Mouse (Mus musculus) spleen, adult 2 months (tissue): Measurements from ENCODE around the gene Gapt. TPM values are rescaled to one million over a fixed set of nuclear protein-coding genes. Genes with fewer than 3 reads are reported as not detected.

ENCODE experiments used
- DNase-seq, 2 experiments: peaks; one replicate each; pipeline versions ENCODE4 v3.0.0 to v3.0.0-alpha.2; 2012 to 2021; ENCODE audit warnings: low spot score in 2 of 2, low read depth in 1 of 2
- H3K27ac ChIP-seq: fragments of 200-500 bp; 2 replicates; pipeline ENCODE4 v1.5.1; 2012; ENCODE audit warnings: low read length, inconsistent platforms; ENCODE audit not compliant: insufficient read depth
- H3K27me3 ChIP-seq: fragments of 200-500 bp; 2 replicates; pipeline ENCODE4 v1.6.1; 2012; ENCODE audit warnings: mild to moderate bottlenecking, moderate library complexity, low read length, inconsistent platforms; ENCODE audit not compliant: control insufficient read depth, insufficient read depth
- H3K36me3 ChIP-seq: fragments of 200-500 bp; 2 replicates; pipeline ENCODE4 v1.6.1; 2012; ENCODE audit warnings: mild to moderate bottlenecking, low read length, inconsistent platforms; ENCODE audit not compliant: control insufficient read depth, insufficient read depth
- H3K4me1 ChIP-seq: fragments of 200-500 bp; 2 replicates; pipeline ENCODE4 v1.6.1; 2011; ENCODE audit warnings: inconsistent platforms; ENCODE audit not compliant: control insufficient read depth, insufficient read depth, insufficient read length
- H3K4me3 ChIP-seq: fragments of 200-500 bp; 2 replicates; pipeline ENCODE4 v1.5.1; 2011; ENCODE audit warnings: mild to moderate bottlenecking, inconsistent platforms; ENCODE audit not compliant: insufficient read depth, insufficient read length; ENCODE audit errors: extremely low read depth
- CTCF ChIP-seq: fragments of 200-500 bp; IDR thresholded peaks from 2 replicates; pipeline ENCODE4 v1.5.1; 2011; ENCODE audit warnings: mild to moderate bottlenecking, inconsistent platforms; ENCODE audit not compliant: insufficient read depth, insufficient read length, insufficient replicate concordance; ENCODE audit errors: extremely low read depth
- POLR2A ChIP-seq: fragments of 200-500 bp; IDR thresholded peaks from 2 replicates; pipeline ENCODE4 v1.6.1; 2011; ENCODE audit warnings: low read depth, low read length, inconsistent platforms
- WGBS: fragments of 180-500 bp; shearing (Covaris S2); methylation state at CpG from one replicate; pipeline ENCODE4 v1.1.7; 2018; 5-methylcytosine and 5-hydroxymethylcytosine counted together
- polyA plus RNA-seq: library from polyadenylated mRNA; depleted of rRNA; stranded (reverse); fragments of >200 nt; gene quantifications from 2 replicates; pipeline ENCODE4 v1.2.3, GENCODE M21; 2012

Gapt gene
- polyA plus RNA-seq, 1 experiment, result 3.4 TPM

DNA sequence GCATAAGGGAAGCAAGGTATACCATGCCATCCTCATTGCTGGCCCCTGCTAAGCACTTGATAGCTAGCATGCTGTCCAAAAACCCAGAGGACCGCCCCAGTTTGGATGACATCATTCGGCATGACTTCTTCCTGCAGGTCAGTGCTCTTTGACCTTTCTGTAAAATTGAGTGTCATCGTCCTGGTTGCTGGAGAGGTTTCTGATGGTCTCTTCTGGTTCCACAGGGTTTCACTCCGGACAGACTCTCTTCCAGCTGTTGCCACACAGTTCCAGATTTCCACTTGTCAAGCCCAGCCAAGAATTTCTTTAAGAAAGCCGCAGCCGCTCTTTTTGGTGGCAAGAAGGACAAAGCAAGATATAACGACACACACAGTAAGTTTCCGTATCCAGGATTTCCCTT lies 40.8 kb upstream of the Gapt start:
- WGBS, result 92% methylated on average over 8 of the region's 8 CpGs
- Histone ChIP-seq H3K4me1 (no peaks in the 10 kb centered on the region), H3K27me3 (peaks cover 1% of the 10 kb centered on the region), H3K4me3 (no peak overlapping the region), H3K36me3 (peaks cover 2% of the 10 kb centered on the region), H3K27ac (no peak overlapping the region)
- no peak for TF ChIP-seq POLR2A
- no peak for TF ChIP-seq CTCF
- no peak for DNase-seq

DNA sequence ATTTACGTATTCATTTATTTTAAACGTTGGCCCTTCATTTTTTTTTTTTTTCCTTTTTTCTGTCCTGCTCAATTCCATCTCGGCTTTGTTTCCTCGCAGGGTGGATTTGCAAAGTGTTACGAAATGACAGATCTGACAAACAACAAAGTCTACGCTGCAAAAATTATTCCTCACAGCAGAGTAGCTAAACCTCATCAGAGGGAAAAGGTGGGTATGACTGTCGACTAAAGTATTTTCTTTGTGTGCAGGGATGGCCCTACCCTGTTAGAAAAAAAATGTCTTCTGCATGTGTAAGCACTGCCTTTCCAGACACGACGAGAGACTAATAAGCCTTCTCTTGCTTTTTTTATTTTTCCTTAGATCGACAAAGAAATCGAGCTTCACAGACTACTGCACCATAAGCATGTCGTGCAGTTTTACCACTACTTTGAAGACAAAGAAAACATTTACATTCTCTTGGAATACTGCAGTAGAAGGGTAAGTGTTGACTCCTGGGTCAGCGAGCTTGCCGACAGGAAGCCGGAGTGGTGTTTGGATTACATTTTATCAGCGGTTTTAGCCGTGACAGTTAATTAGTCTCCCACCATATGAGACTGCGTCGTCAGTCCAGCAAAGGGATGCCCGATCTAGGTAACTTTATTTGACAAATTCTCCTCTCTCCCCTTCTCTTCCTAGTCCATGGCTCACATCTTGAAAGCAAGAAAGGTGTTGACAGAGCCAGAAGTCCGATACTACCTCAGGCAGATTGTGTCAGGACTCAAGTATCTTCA lies 39.1 kb upstream of the Gapt start:
- H3K4me3 ChIP-seq, result no peak overlapping the region
- H3K27me3 ChIP-seq, result peaks cover 1% of the 10 kb centered on the region
- H3K4me1 ChIP-seq, result no peaks in the 10 kb centered on the region
- no peak for TF ChIP-seq POLR2A
- TF ChIP-seq CTCF, result no peak
- H3K36me3 ChIP-seq, result peaks cover 2% of the 10 kb centered on the region
- no peak for DNase-seq
- 30% methylated on average over 21 of the region's 21 CpGs for WGBS
- H3K27ac ChIP-seq, result no peak overlapping the region

DNA sequence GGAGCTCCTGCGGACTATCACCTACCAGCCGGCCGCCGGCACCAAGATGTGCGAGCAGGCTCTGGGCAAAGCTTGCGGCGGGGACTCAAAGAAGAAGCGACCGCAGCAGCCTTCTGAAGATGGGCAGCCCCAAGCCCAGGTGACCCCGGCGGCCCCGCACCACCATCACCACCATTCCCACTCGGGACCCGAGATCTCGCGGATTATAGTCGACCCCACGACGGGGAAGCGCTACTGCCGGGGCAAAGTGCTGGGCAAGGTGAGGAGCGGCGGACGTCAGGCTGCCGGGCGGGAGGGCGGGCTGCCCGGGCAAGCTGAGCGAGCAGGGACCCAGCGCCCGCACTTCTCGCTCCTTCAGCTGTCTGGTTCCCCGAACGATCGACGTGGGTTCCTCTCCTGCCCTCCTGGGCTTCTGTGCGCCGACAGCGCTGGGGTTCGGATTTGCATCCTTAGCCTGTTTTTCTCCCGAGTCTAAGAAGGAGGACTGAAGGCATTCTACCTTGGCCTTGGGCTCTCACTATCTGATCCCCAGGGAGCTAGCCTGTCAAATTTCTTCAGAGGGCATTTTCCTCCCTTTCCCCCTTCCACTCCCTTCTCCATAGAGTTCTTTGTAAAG lies 38.3 kb upstream of the Gapt start:
- WGBS, result 1% methylated on average over 40 of the region's 41 CpGs
- no peak for TF ChIP-seq CTCF
- no peak for TF ChIP-seq POLR2A
- Histone ChIP-seq H3K4me1 (no peaks in the 10 kb centered on the region), H3K4me3 (peak overlapping the region; percentile 73), H3K27me3 (peaks cover 1% of the 10 kb centered on the region), H3K36me3 (peaks cover 2% of the 10 kb centered on the region), H3K27ac (peak overlapping the region; percentile 53; the same call in 1 of the 2 replicates)
- DNase-seq, result no peak

DNA sequence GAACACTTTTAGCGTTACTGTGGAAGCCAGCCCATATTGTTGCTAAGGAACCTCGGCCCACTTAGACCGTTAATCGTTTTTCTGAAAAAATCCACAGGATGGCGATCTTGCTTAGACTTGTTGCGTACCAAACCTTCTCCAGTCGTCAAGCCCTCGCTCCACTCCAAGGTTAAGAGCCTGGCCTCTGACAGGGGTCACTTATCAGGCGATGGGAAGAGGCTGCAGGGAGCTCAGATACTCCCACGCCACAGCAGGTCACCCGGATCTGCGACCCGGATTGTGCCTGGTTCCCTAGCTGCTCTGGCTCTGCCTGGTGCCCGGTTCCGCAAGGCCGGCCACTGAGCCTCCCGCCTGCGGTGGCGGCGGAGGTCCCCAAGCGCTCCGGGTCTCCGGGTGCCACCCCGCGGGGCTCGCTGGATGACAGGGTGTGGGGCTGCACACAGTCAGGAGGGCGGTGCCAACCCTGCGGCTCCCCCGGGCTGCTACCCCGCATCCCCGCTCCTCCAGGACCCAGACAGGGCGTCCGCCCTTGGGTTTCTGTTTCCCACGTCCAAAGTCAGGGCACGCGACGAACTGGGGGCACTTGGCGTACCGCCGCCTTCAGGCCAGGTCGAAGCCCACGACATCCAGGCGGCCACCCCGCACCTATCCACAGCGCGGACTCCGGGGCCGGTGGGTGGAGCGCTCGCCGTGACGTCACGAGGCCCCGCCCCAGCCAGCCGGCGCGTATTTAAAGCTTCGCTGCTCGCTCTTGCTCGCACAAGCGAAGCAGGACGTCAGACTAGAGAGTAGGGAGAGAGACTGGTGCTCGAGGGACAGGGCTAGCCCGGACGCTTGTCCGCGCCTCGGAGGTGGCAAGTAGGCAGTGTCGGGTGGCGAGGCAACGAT lies 37.5 kb upstream of the Gapt start, which contains the start of gene Plk2:
Gene Plk2 (plus strand): TSS at position 756 of the 888 bp plus-strand sequence.
- Histone ChIP-seq H3K36me3 (peaks cover 2% of the 10 kb centered on the region), H3K27me3 (peaks cover 1% of the 10 kb centered on the region), H3K4me3 (peak within 1 kb of the TSS; percentile 73), H3K4me1 (no peaks in the 10 kb centered on the region), H3K27ac (peak within 1 kb of the TSS; percentile 53)
- TF ChIP-seq CTCF (peak; percentile 26; the same call in 1 of the 2 replicates), POLR2A (peak; percentile 96)
- under 1% methylated on average over 71 of the region's 71 CpGs for WGBS
- DNase-seq, result peak; percentile 77 to 88

DNA sequence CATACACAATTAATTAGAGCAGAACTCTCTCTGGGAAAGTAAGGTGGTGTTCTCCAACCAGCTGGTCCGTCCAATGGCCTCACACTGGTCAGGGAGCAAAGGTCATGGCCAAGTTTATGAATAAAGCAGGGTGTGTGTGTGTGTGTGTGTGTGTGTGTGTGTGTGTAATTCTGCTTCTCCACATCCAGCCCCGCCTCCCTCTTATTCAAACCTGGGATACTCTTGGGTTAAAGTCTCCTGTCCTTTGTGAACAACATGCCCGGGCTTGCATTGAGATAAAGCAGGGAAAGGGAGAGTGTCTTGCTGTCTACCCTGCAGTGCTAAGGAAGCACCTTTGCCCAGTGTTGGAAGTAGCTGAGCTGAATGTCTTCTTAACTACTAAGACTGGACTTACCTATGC lies 35.6 kb upstream of the Gapt start:
- no peak overlapping the region for H3K27ac ChIP-seq
- no peaks in the 10 kb centered on the region; the same call in 1 of the 2 replicates for H3K36me3 ChIP-seq
- WGBS, result 58% methylated on average over 3 of the region's 3 CpGs
- TF ChIP-seq POLR2A (no peak), CTCF (no peak)
- H3K27me3 ChIP-seq, result peaks cover 1% of the 10 kb centered on the region
- no peak for DNase-seq
- H3K4me1 ChIP-seq, result no peaks in the 10 kb centered on the region
- no peak overlapping the region for H3K4me3 ChIP-seq

DNA sequence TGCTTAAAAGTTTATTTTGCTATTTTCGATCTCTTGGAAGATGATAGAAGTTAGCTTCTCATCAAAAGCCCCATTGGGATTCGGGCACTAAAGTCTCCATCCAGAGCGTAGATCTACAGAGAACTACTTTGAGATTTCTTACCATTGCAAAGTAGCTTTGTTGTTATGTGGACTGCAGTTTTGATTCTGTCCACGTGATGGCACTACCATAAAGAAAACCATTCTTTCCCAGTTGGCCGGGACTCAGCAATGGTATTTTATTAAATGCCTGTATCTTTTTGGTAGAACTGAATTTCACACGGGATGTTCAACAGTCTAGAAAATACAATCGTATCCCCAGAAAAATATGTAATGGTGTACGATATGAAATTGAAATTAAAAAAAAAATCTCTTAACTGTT lies 35.2 kb upstream of the Gapt start:
- WGBS, result 18% methylated on average over 8 of the region's 8 CpGs
- no peak overlapping the region for H3K4me3 ChIP-seq
- H3K27ac ChIP-seq, result no peak overlapping the region
- H3K4me1 ChIP-seq, result no peaks in the 10 kb centered on the region
- H3K36me3 ChIP-seq, result no peaks in the 10 kb centered on the region
- H3K27me3 ChIP-seq, result peaks cover 1% of the 10 kb centered on the region
- DNase-seq, result peak; percentile 31 to 54
- TF ChIP-seq CTCF (peak; percentile 20; the same call in 1 of the 2 replicates), POLR2A (no peak)
